Mouse (Mus musculus): ENCODE data around the gene Cdk5.

- TF ChIP-seq CTCF (IDR thresholded peaks at IDR 0.05; ENCODE audit: low read depth) (no peak), EP300 (IDR thresholded peaks at IDR 0.05; ENCODE audit: low read depth) (no peak)
Observed at GRCm38 (mm10) chr5:24408651-24409050, 14.7 kb downstream of the Cdk5 start.

Measured in liver, postnatal 0 days (tissue).